Mouse (Mus musculus) layer of hippocampus, adult 9-11 months (tissue): ENCODE measurements around the gene Akna.
"Not testable (repeated sequence)": the region's sequence is repeated elsewhere in the genome, so short reads cannot be mapped to it uniquely, and the experiment has no call there.

Experiments used
- DNase-seq: peaks from one replicate; pipeline ENCODE4 v3.0.0; 2022

Akna gene

DNA sequence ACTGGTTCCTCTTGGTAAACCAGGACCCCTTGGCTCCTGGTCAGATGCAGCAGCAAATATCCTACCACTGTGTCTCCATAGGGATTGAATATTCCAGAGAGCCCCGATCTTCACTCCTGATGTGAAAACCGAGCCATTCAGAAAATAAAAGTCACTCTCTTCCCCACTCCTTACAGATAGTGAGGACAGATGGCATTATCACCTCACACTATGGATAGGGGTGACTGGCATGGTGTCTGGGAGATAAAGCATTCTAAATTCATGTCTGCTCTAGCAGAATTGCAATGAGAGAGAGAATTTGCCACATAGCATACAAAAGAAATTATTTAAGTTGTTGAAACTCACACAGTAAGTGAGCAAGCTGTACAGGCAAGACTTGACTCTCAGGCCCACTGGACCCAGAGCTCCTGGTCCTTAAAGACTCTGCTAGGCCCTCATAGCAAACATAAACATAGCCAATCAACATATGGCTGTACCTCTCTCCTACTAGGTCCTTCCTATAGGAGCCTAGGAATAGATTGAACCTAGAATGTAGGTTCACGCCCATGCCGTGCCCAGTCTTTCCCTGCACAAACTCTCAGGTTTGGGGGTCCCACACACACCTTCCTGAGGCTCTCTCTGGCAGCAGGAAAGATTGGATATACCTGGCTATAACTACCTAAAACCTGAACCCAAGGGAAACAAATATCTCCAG is 20.3 kb downstream of the Akna start:
- no peak for DNase-seq

DNA sequence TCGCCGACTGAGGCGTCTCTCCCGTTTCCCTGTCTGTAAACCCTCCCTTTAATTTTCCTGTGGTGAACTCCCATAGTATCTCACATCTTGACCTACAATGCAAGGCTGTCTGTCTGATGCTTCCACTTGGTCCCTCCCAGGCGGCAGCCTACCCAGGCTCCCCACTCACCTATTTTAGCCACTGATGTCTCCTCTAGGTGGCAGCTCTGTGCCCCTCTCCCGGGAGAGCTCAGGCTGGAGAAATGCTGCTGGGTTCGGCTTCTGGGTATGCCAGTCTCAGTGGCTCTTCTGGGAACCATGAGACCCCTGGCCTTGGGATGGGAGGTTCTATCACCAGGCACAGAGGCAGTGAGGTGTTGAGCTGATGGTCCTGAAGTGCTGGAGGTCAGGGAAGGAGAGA is 25.7 kb downstream of the Akna start:
- DNase-seq: no peak

- no peak for DNase-seq
Observed at GRCm38 (mm10) chr4:63375367-63375766, 27.8 kb downstream of the Akna start.

- no peak for DNase-seq
Observed at GRCm38 (mm10) chr4:63374331-63374730, 28.8 kb downstream of the Akna start.

GRCm38 (mm10) chr4:63373404-63373803 is 29.8 kb downstream of the Akna start:
- no peak for DNase-seq

DNA sequence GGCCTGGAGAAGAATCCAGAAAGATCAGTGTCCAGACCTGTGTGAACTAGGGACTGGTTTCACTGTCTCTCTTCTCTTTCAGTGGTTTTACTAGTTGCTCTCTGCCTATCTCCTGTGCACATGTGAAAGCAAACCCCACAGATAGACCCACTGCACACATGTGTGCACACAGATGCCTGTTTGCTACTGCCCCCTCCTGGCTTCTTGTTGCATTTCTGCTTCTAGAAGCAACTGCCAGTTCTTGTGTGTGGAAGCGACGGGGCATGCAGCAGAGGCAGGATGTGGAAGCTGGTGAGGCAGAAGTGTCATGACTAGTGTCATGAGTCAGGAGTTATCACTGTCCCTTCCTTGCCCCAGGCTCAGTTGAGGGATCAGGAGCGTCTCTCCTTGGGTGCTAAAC is 31.3 kb downstream of the Akna start:
- DNase-seq: no peak

- no peak for DNase-seq
Observed at GRCm38 (mm10) chr4:63370897-63371296, 32.3 kb downstream of the Akna start.

- peak; percentile 74 for DNase-seq
Observed at GRCm38 (mm10) chr4:63368577-63368976, 34.6 kb downstream of the Akna start.

GRCm38 (mm10) chr4:63362150-63362549 is 41.0 kb downstream of the Akna start, which contains the start of gene Orm2:
Orm2 (plus strand) TSS chr4:63362449.
- DNase-seq: no peak

DNA sequence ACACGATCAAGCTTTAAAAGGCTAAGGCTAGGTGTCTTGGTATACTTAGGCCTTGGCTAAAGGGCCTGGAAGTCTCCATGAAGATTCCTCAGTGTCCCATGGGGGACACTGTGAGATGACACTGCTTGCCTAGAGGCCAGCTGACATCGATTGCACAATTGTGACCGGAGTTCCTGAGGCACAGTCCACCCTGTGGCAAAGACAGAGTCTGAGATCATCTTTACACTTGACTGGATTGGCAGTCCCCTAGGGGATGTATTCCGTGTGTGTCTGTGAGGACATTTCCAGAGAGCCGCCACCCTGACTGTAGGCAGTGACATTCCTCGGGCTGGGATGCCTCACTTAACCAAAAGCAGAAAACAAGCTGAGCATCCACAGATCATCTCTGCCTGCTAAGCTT is 43.3 kb downstream of the Akna start:
- DNase-seq: no peak

- no peak for DNase-seq
Observed at GRCm38 (mm10) chr4:63356981-63357570, 46.1 kb downstream of the Akna start.

DNA sequence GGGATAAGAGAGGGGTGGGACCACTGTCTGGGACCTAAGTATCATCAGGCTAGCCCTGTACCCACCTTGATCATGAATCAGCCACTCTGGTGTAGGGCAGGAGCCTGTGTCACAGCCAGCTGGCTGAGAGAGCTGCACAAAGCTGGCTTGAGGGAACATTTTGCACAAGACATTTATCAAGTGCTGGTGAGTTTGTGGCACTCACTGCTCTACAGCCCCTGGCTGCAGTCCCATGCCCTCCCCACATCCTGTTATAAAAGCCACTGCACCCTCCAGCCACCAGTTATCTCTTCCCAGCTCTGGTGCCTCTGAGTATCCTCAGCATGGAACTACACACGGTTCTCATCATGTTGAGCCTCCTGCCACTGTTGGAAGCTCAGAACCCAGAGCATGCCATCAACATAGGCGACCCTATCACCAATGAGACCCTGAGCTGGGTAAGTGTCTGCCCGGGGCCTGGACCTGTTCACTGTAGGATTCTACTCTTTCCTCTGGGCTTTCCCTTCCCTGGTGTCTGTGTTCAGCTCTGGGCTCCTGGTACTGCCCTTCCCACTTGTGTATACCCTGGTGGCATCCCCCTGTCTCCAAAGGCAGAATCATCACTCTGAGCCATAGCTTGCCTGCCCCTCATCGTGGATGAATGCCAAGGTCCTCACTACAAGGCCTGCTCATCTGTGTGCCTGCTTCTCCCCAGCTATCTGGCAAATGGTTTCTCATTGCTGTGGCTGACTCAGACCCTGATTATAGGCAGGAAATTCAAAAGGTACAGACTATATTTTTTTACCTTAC is 47.1 kb downstream of the Akna start, which contains the start of gene Orm3:
TSS of gene Orm3 (plus strand) at position 286 of the 789 bp plus-strand sequence.
- no peak for DNase-seq

DNA sequence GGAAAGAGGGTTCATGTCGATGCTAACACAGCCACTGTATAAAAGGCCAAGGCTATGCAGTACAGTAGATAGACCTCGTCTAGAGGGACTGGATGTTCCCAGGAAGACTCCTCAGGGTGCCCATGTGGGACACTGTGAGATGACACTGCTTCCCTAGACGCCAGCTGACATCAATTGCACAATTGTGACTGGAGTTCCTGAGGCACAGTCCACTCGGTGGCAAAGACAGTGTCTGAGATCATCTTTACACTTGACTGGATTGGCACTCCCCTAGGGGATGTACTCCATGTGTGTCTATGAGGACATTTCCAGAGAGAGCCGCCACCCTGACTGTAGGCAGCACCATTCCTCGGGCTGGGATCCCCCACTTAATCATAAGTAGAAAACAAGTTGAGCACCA is 54.6 kb downstream of the Akna start:
- no peak for DNase-seq

GRCm38 (mm10) chr4:63346659-63347058 is 56.5 kb downstream of the Akna start:
- DNase-seq: no peak

DNA sequence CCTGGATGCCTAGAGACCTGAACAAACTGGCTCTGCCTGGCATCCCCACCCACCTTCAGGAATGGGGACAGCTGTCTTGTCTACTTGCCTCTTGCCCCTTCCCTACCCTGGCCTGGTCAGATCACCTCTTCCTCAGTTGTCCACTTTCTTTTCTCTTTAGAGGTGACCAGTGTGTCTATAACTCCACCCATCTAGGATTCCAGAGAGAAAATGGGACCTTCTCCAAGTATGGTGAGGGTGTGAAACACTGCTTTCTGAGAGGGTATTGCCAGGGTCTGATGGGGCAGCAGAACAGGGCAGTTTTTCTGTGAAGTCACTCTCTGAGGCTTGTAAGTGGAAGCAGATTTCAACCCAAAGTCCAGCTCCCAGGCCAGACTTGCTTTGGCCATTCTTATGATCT is 57.9 kb downstream of the Akna start:
- DNase-seq: no peak

- no peak for DNase-seq
Observed at GRCm38 (mm10) chr4:63344295-63344694, 58.9 kb downstream of the Akna start, which contains the start of gene Orm1. Orm1 (plus strand) TSS chr4:63344560.

GRCm38 (mm10) chr4:63343608-63344007 is 59.5 kb downstream of the Akna start:
- no peak for DNase-seq

- DNase-seq: no peak
Observed at GRCm38 (mm10) chr4:63342491-63342890, 60.7 kb downstream of the Akna start.

GRCm38 (mm10) chr4:63338414-63339076 is 64.6 kb downstream of the Akna start:
- peak; percentile 13 for DNase-seq

DNA sequence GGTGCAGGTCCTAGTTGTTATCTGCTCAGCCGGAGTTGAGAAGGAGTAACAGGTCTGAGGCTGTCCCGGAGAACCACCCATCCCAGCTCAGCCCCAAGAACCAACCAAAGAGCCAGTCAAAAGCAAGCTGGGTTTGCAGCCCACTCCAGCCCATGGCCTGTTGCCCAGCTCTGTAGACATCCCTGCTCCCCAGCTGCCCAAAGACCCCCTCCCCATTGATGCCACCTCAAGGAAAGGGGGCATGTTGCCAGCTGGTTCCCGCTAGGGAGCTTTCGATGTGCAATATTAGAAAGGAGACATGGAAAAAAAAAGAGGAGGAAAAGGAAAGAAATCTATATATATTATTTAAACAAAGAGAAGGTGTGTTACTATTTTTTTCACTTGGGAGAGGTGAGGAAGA is 69.8 kb downstream of the Akna start:
- DNase-seq: no peak

DNA sequence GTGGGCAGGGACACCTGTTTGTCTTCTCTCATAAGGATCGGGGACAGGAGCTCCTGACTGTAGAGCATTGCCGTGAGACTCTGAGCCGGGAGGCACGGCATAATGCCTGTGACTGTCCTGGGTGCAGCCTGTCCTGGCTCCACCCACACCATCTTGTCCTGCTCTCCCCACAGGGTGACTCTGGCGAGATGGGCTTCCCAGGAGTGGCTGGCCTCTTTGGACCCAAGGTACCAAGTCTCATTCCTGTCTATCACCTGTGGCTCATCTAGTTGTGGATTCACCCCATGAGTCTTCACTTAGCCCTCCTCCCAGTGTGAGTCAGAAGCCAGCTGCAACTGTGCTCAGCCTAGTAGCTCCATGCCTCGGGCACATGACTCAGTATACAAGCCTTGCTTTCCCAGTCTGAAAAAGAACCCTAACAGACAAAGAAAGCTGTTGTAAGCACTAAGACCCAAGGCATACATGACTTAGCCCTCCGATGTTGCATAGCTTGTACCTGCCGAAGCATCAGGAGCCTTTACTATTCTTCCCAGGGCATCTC is 79.8 kb downstream of the Akna start:
- DNase-seq: no peak

DNA sequence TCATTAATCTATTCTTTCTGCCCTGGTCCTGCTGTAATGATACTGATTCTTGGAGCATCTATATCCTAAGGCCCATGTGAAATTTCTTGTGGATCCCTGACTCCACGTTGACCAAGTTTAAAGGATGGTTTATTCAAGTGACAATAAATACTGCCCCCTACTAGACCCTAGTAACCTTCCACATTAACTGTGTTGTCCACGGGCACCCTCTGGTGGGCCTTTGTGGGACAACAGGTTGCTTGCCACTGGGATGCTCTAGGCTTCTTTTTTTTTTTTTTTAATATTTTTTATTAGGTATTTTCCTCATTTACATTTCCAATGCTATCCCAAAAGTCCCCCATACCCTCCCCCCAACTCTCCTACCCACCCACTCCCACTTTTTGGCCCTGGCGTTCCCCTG is 83.6 kb downstream of the Akna start:
- DNase-seq: not testable (repeated sequence)
